Mouse (Mus musculus) liver, adult 2 months (tissue): ENCODE measurements around the gene Krt6b.

Source experiments
- CTCF ChIP-seq: fragments of 200-500 bp; IDR thresholded peaks from 2 replicates; pipeline ENCODE4 v1.5.1; 2011; ENCODE audit warnings: low read depth, low read length, control low read depth
- POLR2A ChIP-seq: fragments of 200-500 bp; IDR thresholded peaks from 2 replicates; pipeline ENCODE4 v1.6.1; 2011; ENCODE audit warnings: low read length, control low read depth; ENCODE audit not compliant: insufficient read depth; ENCODE audit errors: extremely low read depth

DNA sequence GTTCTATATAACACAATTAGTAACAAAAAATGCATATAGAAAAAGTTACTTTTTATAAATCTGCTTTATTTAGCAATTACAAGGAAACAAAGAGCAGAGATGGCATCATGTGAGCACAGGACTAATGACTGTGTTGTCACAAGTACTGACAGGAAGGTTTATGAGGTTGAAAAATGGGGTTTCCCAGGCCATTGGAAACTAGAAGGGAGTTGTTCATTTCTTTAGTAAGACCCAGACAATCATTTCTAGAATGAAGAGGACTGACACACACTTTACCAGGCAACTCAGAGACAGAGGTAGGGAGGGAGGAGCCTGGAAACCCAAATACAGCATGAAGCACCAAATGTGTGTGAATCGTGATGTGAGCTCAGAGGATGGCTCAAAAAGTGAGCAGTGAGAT is 4.1 kb downstream of the Krt6b start:
- TF ChIP-seq CTCF (no peak), POLR2A (no peak)
